Mouse (Mus musculus): ENCODE results near the gene Mknk2.

Gene Mknk2

DNA sequence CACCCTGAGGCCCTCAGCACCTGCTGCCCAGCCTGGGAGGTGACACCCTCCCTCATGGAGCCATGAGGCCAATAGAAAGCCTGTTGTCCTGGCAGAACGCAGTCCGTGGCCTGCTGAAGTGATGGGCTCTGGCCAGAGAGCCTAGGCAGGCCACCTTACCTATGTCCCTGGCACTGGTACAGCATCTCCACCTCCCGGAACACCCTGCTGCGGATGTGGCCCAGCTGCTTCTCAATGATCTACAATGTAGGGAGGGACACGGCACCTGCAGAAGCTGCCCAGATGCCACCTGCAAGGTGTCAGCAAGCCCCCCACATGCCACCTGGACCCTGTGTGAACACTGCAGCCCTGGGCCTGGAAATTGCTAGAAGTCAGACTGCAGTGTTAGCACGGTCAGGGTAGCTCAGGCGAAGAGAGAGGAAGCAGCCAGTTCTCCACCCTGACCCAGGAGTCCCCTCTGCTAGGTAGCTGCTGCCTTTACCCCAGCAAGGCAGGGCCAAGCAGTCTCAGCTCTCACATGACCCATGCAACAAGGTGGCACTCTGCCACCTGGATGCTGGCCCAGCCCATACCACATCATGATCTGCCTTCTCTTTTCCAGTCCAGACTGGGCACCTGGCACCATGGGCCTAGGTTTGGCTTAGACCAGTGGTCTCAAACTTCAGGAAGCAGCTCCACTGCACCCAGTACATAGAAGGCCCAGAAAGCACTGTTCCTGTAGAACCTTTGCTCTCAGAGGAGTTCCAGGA lies 8.0 kb downstream of the Mknk2 start:
- DNase-seq = peak; percentile 79

GRCm38 (mm10) chr10:80669018-80669417 lies 8.9 kb downstream of the Mknk2 start:
- DNase-seq = no peak

GRCm38 (mm10) chr10:80668614-80669013 lies 9.3 kb downstream of the Mknk2 start:
- peak; percentile 28 for DNase-seq

DNA sequence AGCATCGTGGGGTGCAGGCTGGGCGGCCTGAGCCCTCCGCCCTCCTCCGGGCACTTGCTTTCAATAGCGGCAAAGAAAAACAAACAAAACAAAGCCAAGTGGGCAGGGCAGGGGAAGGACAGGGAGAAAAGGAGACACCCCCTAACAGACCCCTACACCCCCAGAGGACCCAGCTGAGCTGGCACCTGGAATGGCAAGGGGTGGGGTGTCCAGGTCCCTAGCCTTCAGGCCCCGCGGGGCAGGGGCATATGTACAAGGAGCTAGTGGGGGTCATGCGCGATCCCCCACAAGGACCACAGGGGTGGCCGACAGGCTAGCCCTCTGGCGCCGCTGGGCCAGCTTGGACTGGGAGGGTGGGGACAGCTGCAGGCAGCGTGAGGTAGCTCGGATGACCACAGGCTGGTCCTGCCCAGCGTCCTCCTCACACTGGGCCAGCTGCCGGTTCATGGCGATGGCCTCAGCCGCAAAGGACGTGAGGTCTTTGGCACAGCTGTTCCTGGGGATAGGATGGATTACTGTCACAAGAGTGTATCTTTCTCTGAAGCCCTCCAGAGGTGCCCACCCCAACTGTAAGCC lies 11.0 kb downstream of the Mknk2 start:
- DNase-seq = no peak

DNA sequence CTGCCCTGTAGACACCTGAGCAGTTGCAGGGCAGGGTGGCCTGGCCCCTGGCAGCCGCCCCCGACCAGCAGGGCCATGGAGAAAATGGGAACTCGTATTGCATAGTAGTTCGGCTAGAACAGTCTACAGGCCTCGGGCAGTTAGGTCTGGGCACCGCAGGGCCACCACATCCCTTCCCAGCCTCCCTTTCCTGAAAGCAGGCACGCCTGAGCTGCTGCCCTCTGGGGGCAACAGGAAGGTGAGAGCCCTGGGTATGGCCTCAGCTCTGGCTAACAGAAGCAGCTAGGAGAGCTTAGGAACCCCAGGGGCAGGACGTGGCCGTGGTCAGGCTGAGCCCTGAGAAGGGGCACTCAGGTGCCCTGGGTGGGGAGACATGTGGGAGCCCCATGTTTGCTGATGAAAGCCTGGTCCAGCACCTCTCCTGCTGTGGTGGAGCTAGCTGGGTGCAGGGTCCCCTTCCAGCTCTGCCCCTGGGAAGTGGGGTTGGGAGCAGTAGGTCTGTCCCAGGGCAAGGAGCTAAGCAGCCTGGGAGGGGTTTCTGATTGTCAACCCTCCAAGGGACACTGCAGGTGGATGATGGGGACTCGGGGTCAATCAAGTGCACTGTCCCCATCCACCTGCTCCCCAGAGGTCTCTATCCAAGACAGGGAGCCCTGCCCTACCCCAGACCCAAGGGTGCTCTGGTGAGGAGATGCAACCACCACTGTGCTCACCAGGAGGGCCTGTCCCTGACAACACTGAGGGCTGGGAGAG lies 11.8 kb downstream of the Mknk2 start:
- no peak for DNase-seq

DNA sequence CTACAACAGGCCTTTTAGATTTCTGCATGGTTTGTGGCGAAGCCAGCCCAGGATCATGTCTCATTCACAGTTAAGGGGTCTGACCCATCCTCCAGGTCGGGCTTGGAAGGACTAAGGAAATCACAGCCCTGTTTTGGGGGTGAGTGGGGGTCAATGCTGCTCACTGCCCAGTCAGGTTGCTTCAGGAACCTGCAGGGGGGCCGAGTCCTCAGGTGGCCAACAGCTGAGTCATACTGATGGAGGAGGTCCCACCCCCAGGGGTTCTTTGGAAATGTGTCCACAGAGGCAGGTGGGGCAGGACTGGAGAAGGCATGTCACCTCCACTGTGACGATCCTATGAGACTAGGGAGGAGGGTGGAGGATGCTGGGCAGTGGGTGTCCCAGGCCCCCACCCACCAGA lies 12.5 kb downstream of the Mknk2 start:
- no peak for DNase-seq

DNA sequence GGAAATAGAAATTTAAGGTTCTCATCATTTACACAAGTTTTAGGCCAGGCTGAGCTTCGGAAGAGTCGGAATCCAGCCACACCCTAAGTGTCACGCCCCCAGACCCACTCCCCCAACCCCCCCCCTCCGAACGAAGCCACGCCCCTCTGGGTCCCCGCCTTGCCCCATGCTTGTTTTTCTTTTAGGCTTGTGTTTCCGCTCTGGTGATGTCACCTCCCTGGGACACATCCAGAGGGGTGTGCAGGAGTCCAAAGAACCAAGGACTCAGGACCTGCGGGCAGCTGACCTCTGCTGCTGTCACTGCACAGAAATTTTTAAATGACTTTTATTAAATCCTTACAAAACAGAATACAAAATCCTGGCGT lies 12.9 kb downstream of the Mknk2 start:
- peak; percentile 84 for DNase-seq

DNA sequence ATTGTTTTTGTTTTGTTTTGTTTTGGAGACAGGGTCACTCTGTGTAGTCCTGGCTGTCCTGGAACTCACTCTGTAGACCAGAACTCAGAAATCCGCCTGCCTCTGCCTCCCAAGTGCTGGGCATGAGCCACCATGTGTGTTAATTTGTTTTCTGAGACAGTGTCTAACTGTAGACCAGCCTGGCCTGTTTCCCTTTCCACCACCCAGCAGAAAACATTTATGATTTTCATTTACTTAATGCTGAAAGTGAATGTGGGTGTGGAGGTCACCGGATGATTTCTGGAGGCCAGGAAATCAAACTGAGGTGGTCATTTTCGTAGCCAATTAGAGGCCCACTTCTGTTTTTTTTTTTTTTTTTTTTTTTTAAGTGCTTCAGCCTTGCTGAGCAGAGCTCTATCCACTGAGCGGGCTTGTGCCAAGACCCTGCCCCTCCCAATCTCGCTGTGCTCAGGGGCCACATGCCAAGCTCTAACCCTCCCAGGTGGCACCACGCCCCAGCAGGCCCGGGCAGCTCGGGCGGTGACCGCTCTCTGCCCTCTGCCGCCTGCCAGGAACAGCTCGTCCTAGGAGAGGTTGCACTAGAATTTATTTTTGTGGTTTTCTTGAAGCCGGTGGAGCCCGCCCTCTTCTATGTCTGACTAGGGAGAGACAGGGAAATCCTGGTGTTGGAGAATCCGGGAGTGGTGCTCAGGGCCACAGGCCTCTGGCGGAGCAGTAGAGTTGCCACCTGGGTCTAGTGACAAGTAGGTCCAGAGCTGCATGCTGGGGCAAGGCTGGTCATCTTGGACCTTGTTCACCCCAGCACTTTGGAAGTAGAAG lies 13.5 kb downstream of the Mknk2 start:
- peak; percentile 92 for DNase-seq

- no peak for DNase-seq
Observed at GRCm38 (mm10) chr10:80663485-80664196, 14.3 kb downstream of the Mknk2 start.

- DNase-seq = peak; percentile 72
Observed at GRCm38 (mm10) chr10:80661149-80661548, 16.8 kb downstream of the Mknk2 start.

DNA sequence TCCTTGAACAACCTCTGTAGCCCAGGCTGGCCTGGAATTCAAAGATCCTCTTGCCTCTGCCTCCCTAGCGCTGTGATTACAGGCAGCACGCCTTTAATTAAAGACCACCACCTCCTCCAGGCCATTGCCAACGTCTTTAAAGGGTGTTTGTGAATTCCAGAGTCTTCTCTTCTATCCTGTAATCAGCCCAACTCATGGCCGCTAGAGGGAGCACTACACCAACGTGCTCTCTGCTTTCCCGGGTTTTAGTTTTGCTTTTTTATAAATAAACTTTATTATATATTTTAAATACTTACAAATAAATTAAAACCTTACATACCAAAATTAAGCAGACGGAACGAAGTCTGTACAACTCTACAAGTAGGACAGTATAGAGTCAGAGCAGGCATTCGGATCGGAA lies 18.7 kb downstream of the Mknk2 start:
- DNase-seq = peak; percentile 92

GRCm38 (mm10) chr10:80658841-80659202 lies 19.1 kb downstream of the Mknk2 start:
- no peak for DNase-seq

GRCm38 (mm10) chr10:80658194-80658840 lies 19.6 kb downstream of the Mknk2 start:
- DNase-seq = no peak

GRCm38 (mm10) chr10:80656863-80657623 lies 20.9 kb downstream of the Mknk2 start, which contains the start of gene Btbd2:
TSS of gene Btbd2 (minus strand) at chr10:80657071.
- no peak for DNase-seq

GRCm38 (mm10) chr10:80656130-80656862 lies 21.6 kb downstream of the Mknk2 start:
- DNase-seq = peak; percentile 99

- no peak for DNase-seq
Observed at GRCm38 (mm10) chr10:80655406-80656129, 22.3 kb downstream of the Mknk2 start.

DNA sequence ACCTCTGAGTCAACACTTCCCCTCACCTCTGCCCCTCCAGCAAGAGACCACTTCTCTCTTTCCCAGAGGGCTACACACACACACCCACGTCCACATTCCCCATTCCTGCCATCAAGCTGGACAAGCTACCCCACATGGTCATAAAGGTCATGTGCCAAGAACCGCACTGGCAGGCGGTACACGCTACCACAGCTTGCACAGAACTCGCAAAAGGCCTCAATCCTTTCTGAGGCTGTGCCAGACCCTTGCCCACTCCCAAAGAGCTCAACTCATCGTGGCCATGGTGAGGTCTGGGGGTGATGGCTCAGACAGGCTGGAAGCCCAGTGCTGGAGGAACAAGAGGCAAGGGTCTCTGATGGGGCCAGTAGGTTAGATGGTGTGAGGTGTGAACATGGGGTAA lies 23.0 kb downstream of the Mknk2 start:
- no peak for DNase-seq

- DNase-seq = no peak
Observed at GRCm38 (mm10) chr10:80653156-80653720, 24.7 kb downstream of the Mknk2 start.

GRCm38 (mm10) chr10:80650392-80650791 lies 27.5 kb downstream of the Mknk2 start:
- no peak for DNase-seq
